Mouse (Mus musculus) kidney, embryonic 16.5 days (tissue): ENCODE data around the gene Fhdc1. TPM values are rescaled to one million over a fixed set of nuclear protein-coding genes. Genes with fewer than 3 reads are reported as not detected.

Experiments
- ATAC-seq: fragments of 200-750 bp; cut with Nextera tagmentation; 2 replicates; pipeline ENCODE4 v1.8.0; 2017; ENCODE audit warnings: moderate TSS enrichment; ENCODE audit not compliant: low FRiP score, low TSS enrichment
- H3K27ac ChIP-seq: fragments of 300-500 bp; sonication (generic); 2 replicates; pipeline ENCODE4 v1.5.1; 2014; ENCODE audit warnings: low read length
- H3K27me3 ChIP-seq: fragments of 300-500 bp; sonication (generic); 2 replicates; pipeline ENCODE4 v1.6.1; 2014; ENCODE audit warnings: low read length, control low read depth, mixed read lengths; ENCODE audit not compliant: insufficient read depth
- H3K36me3 ChIP-seq: fragments of 300-500 bp; sonication (generic); 2 replicates; pipeline ENCODE4 v1.6.1; 2014; ENCODE audit warnings: low read length, control low read depth, mixed read lengths; ENCODE audit not compliant: insufficient read depth
- H3K4me1 ChIP-seq: fragments of 300-500 bp; sonication (generic); 2 replicates; pipeline ENCODE4 v1.6.1; 2014; ENCODE audit warnings: low read length, control low read depth, mixed read lengths; ENCODE audit not compliant: insufficient read depth
- H3K4me2 ChIP-seq: fragments of 300-500 bp; sonication (generic); replicated peaks from 2 replicates; pipeline ENCODE4 v1.6.1; 2014; ENCODE audit warnings: low read depth, low read length
- H3K4me3 ChIP-seq: fragments of 300-500 bp; sonication (generic); 2 replicates; pipeline ENCODE4 v1.5.1; 2014; ENCODE audit warnings: mild to moderate bottlenecking, low read length
- H3K9ac ChIP-seq: fragments of 300-500 bp; sonication (generic); replicated peaks from 2 replicates; pipeline ENCODE4 v1.6.1; 2014; ENCODE audit warnings: low read length
- H3K9me3 ChIP-seq: fragments of 300-500 bp; sonication (generic); 2 replicates; pipeline ENCODE4 v1.6.1; 2016; ENCODE audit warnings: low read length, control low read depth
- WGBS: fragments of 180-500 bp; shearing (Covaris S2); extraction: QIAGEN DNeasy Blood & Tissue Kit; methylation state at CpG from one replicate; pipeline ENCODE4 v1.1.7; 2014; 5-methylcytosine and 5-hydroxymethylcytosine counted together
- polyA plus RNA-seq: library from polyadenylated mRNA; unstranded; fragments of >200 nt; fragmentation: Nextera tagmentation; extraction: Ambion mirVana; gene quantifications from 2 replicates; pipeline ENCODE4 v1.2.1, GENCODE M21; 2015

Gene Fhdc1
- polyA plus RNA-seq, 1 experiment from 2014 or later: 3.9 TPM

- no peak overlapping the region for H3K9ac ChIP-seq
- H3K4me1 ChIP-seq: peaks cover 17% of the 10 kb centered on the region
- no peaks in the 10 kb centered on the region for H3K36me3 ChIP-seq
- H3K27me3 ChIP-seq: peaks cover 3% of the 10 kb centered on the region; the same call in 1 of the 2 replicates
- H3K9me3 ChIP-seq: no peaks in the 10 kb centered on the region
- H3K27ac ChIP-seq: no peak overlapping the region
- H3K4me3 ChIP-seq: no peak overlapping the region
- 82% methylated on average over 6 of the region's 6 CpGs for WGBS
- H3K4me2 ChIP-seq: no peak overlapping the region
- ATAC-seq: no peak
These were observed 14.3 kb downstream of the Fhdc1 start for GRCm38 (mm10) chr3:84465822-84466500.

- Histone ChIP-seq H3K27me3 (peaks cover 3% of the 10 kb centered on the region; the same call in 1 of the 2 replicates), H3K4me1 (peaks cover 17% of the 10 kb centered on the region), H3K9ac (no peak overlapping the region), H3K36me3 (no peaks in the 10 kb centered on the region), H3K4me3 (no peak overlapping the region), H3K27ac (no peak overlapping the region), H3K4me2 (no peak overlapping the region), H3K9me3 (no peaks in the 10 kb centered on the region)
- 26% methylated on average over 3 of the region's 4 CpGs for WGBS
- ATAC-seq: peak; percentile 64
These were observed 18.5 kb downstream of the Fhdc1 start for GRCm38 (mm10) chr3:84461687-84462086.

GRCm38 (mm10) chr3:84460952-84461351 is 19.3 kb downstream of the Fhdc1 start:
- Histone ChIP-seq H3K36me3 (no peaks in the 10 kb centered on the region), H3K9me3 (no peaks in the 10 kb centered on the region), H3K27ac (peak overlapping the region; percentile 31; the same call in 1 of the 2 replicates), H3K9ac (no peak overlapping the region), H3K4me3 (no peak overlapping the region), H3K4me2 (no peak overlapping the region), H3K27me3 (peaks cover 3% of the 10 kb centered on the region; the same call in 1 of the 2 replicates), H3K4me1 (peaks cover 21% of the 10 kb centered on the region)
- 8% methylated on average over 12 of the region's 12 CpGs for WGBS
- peak; percentile 81 for ATAC-seq

GRCm38 (mm10) chr3:84460499-84460898 is 19.7 kb downstream of the Fhdc1 start:
- Histone ChIP-seq H3K4me3 (no peak overlapping the region), H3K36me3 (no peaks in the 10 kb centered on the region), H3K9ac (no peak overlapping the region), H3K27me3 (peaks cover 3% of the 10 kb centered on the region; the same call in 1 of the 2 replicates), H3K4me1 (peaks cover 21% of the 10 kb centered on the region), H3K9me3 (no peaks in the 10 kb centered on the region), H3K4me2 (no peak overlapping the region), H3K27ac (peak overlapping the region; percentile 31)
- WGBS: 20% methylated on average over 3 of the region's 3 CpGs
- peak; percentile 64 for ATAC-seq

GRCm38 (mm10) chr3:84455733-84456417 is 24.4 kb downstream of the Fhdc1 start:
- Histone ChIP-seq H3K27me3 (no peaks in the 10 kb centered on the region), H3K4me1 (peaks cover 12% of the 10 kb centered on the region), H3K27ac (no peak overlapping the region), H3K9ac (no peak overlapping the region), H3K9me3 (no peaks in the 10 kb centered on the region), H3K4me3 (no peak overlapping the region), H3K4me2 (no peak overlapping the region), H3K36me3 (no peaks in the 10 kb centered on the region)
- WGBS: 54% methylated on average over 12 of the region's 12 CpGs
- no peak for ATAC-seq

GRCm38 (mm10) chr3:84450651-84451050 is 29.6 kb downstream of the Fhdc1 start:
- no peak overlapping the region for H3K4me3 ChIP-seq
- H3K4me2 ChIP-seq: no peak overlapping the region
- H3K36me3 ChIP-seq: no peaks in the 10 kb centered on the region
- H3K27ac ChIP-seq: no peak overlapping the region
- H3K4me1 ChIP-seq: peaks cover 7% of the 10 kb centered on the region; the same call in 1 of the 2 replicates
- H3K9ac ChIP-seq: no peak overlapping the region
- H3K9me3 ChIP-seq: no peaks in the 10 kb centered on the region
- H3K27me3 ChIP-seq: no peaks in the 10 kb centered on the region
- WGBS: 63% methylated on average over 3 of the region's 3 CpGs
- no peak for ATAC-seq

- Histone ChIP-seq H3K4me1 (peaks cover 7% of the 10 kb centered on the region; the same call in 1 of the 2 replicates), H3K9me3 (no peaks in the 10 kb centered on the region), H3K27me3 (no peaks in the 10 kb centered on the region), H3K9ac (no peak overlapping the region), H3K4me2 (no peak overlapping the region), H3K36me3 (no peaks in the 10 kb centered on the region), H3K4me3 (no peak overlapping the region), H3K27ac (no peak overlapping the region)
- peak; percentile 14; the same call in 1 of the 2 replicates for ATAC-seq
- 58% methylated on average over 9 of the region's 9 CpGs for WGBS
These were observed 31.2 kb downstream of the Fhdc1 start for GRCm38 (mm10) chr3:84449015-84449414.

GRCm38 (mm10) chr3:84447803-84448202 is 32.4 kb downstream of the Fhdc1 start:
- Histone ChIP-seq H3K9me3 (no peaks in the 10 kb centered on the region), H3K36me3 (no peaks in the 10 kb centered on the region), H3K27me3 (no peaks in the 10 kb centered on the region), H3K9ac (no peak overlapping the region), H3K27ac (no peak overlapping the region), H3K4me2 (no peak overlapping the region), H3K4me3 (no peak overlapping the region), H3K4me1 (peaks cover 7% of the 10 kb centered on the region; the same call in 1 of the 2 replicates)
- WGBS: 69% methylated on average over 5 of the region's 5 CpGs
- no peak for ATAC-seq

GRCm38 (mm10) chr3:84445838-84446237 is 34.4 kb downstream of the Fhdc1 start:
- Histone ChIP-seq H3K4me2 (no peak overlapping the region), H3K9ac (no peak overlapping the region), H3K36me3 (no peaks in the 10 kb centered on the region), H3K9me3 (no peaks in the 10 kb centered on the region), H3K4me3 (no peak overlapping the region), H3K27me3 (no peaks in the 10 kb centered on the region), H3K4me1 (peaks cover 7% of the 10 kb centered on the region; the same call in 1 of the 2 replicates), H3K27ac (no peak overlapping the region)
- no peak for ATAC-seq
- WGBS: 40% methylated on average over 9 of the region's 9 CpGs

- Histone ChIP-seq H3K4me3 (no peak overlapping the region), H3K27me3 (no peaks in the 10 kb centered on the region), H3K9ac (no peak overlapping the region), H3K9me3 (no peaks in the 10 kb centered on the region), H3K27ac (no peak overlapping the region), H3K4me2 (no peak overlapping the region), H3K4me1 (peaks cover 7% of the 10 kb centered on the region; the same call in 1 of the 2 replicates), H3K36me3 (no peaks in the 10 kb centered on the region)
- no peak for ATAC-seq
- WGBS: 62% methylated on average over 4 of the region's 4 CpGs
These were observed 37.3 kb downstream of the Fhdc1 start for GRCm38 (mm10) chr3:84442890-84443289.
